Mouse (Mus musculus): Measurements from ENCODE around the gene Stac2.
A peak's percentile ranks its signal among the peaks of the same experiment; 100 is the strongest.

Gene Stac2

DNA sequence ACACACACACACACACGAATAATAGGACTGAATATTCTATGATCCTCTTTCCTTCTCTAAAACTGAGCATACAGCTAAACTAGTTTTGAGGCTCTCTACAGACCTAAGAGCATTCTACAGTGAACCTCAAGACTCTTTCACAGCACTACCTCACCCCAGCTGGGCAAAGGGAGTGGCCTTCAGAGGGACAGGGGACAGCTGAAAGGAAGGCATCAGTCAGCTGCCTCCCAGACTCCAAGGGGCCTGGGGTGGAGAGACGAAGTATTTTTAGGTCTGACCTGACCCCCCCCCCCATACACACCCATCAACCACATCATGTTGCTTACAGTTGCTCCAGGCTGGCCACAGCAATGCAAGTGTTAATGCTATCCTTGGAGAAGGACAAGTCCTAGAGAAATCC lies 32.1 kb downstream of the Stac2 start:
- no peak for DNase-seq (ENCODE audit: low spot score)

- DNase-seq (ENCODE audit: low spot score), result no peak
Measured at GRCm38 (mm10) chr11:98020710-98021109, 32.6 kb downstream of the Stac2 start.

DNA sequence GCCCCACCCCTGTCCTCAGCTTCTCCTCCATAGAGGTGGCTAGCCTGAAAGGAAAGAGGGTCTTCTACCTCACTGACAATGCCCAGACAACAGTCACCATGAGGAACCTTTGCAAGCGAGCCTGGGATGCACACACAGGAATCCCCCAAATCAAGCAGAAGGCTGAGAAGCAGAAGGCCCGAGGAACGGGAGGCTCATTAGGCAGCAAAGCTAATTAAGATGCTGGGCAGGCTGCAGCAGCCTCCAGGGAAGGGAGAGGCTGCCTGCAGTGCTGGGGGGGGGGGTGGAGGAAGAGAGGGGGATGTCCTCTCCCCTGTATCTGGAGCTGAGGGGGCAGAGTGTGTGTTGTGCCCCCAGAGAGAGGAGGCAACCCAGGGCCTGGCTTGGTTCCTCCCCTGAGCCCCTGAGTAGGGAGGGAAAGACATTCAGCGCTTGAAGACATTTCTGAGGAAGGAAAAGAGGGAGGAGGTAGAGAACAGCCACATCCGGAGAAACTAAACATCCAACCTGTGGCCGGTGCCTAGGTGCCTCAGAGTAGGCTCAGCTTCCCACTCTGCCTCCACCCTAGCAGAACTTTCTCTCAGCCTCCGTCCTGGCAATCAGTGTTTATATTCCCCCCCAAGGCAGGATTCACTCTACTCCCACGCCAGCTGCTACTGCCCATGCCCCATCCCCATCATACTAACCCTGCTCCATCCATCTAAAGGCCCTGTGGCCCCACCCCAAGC lies 33.2 kb downstream of the Stac2 start:
- DNase-seq (ENCODE audit: low spot score), result no peak

DNA sequence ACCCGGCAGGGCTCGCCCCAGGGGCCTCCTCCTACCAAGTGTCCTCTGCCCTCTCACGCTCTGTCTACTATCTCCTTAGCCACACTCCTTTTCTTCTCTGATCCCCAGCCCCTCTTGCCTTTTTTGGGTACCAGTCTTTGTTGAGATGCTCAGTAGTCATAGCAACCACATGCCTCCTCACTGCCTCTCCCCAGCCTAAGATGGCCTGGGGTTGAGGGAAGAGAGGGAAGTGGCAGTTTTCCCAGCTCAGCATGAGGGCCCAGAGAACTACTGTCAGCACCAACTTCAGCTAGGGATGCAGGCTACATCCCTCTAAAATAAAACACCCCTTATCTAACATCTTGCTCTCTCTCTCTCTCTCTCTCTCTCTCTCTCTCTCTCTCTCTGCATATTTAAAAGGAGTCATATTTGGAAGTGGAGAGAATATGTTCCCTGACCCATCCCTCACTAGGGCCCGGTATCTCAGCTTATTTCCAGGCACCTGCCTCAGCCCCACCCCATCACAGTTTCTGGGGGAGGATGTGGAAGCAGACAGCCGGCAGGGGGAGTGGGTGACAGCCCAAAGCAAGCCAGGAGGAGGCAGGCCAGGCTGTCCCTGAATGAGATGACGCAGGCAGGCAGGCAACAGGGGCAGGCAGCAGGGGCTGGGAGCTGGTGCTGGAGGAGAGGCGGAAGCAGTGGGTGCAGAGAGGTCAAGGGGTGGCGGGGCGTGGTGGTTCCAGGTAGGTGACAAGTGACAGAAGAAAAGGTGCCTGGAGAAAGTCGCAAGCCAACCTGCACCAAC lies 34.2 kb downstream of the Stac2 start:
- DNase-seq (ENCODE audit: low spot score), result peak; percentile 34

GRCm38 (mm10) chr11:98018222-98018621 lies 35.0 kb downstream of the Stac2 start:
- no peak for DNase-seq (ENCODE audit: low spot score)

DNA sequence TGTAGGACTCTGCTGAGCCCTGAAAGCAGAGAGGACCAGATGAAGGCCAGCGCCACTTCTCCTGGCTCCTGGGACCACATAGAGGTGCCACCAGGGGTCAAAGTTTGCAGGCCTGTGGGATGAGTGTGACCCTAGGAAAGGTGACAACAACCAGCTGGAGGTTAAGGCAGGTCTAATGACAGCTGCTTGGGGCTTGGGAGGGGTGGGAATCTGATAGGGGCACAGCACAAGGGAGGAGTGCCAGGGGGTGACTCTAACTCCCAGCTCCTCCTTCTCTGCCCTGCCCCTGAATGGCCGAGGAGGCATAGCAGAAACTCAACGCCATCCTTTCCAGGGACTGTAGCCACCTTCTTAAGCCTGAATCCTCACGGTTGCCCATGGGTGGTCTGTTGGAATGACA lies 36.4 kb downstream of the Stac2 start:
- DNase-seq (ENCODE audit: low spot score), result no peak

GRCm38 (mm10) chr11:98016177-98016576 lies 37.1 kb downstream of the Stac2 start:
- DNase-seq (ENCODE audit: low spot score), result no peak

- no peak for DNase-seq (ENCODE audit: low spot score)
Measured at GRCm38 (mm10) chr11:98012831-98013230, 40.4 kb downstream of the Stac2 start.

- no peak for DNase-seq (ENCODE audit: low spot score)
Measured at GRCm38 (mm10) chr11:98011716-98012115, 41.5 kb downstream of the Stac2 start.

DNA sequence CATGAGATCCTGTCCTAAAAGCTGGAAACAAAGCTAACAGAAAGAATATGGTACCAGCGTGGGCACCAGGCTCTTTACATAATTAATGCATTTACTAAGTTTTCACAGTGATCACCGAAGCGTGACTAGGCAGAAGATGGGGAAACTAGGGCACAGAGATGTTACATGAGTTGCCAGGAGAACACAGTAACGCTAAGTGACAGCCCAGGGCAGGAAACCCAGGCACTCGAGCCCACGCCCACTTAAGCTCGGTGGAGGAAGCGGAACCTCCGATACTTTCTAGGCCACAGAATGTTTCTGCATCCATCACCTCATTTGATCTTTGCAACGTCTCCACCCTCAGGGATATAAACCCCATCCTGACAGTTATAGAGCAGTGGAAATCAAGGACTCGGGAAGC lies 45.2 kb downstream of the Stac2 start:
- DNase-seq (ENCODE audit: low spot score), result no peak

DNA sequence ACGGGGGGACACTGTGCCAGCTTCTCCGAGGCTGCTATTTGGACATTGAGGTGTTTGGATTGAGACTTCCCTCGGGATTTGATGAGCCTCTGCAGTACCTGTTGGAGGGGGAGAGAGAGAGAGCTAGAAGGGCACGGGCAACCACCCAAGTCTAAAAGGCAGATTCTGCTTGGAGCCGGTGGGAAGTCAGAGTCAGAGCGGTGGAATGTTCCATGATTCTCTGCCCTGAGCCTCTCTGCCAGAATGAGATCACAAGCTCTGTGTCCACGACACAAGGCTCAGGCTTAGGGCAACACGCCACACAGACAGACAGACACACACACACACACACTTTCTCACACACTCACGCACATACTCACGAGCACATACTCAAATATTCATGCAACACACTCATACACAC lies 47.6 kb downstream of the Stac2 start:
- no peak for DNase-seq (ENCODE audit: low spot score)

GRCm38 (mm10) chr11:98005076-98005475 lies 48.2 kb downstream of the Stac2 start:
- DNase-seq (ENCODE audit: low spot score), result peak; percentile 75

DNA sequence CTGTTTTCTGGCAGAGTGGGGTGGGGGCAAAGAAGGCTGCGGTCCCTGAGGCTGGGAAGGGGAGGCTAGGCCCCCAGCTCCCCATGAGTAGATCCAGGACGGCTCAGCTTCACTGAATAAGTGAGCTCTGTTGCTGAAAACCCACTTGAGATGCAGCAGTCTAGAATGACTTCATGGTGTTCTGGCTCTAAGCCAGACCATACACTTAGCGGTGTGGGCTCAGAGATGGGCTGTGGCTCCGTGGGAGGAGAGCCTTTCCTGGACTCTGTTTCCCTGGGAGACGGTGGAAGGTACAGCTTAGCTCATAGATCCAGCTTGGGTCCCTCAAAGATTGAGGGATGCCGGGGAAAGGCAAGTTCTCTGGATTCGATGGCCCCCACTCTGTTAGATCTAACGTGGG lies 49.1 kb downstream of the Stac2 start:
- no peak for DNase-seq (ENCODE audit: low spot score)

DNA sequence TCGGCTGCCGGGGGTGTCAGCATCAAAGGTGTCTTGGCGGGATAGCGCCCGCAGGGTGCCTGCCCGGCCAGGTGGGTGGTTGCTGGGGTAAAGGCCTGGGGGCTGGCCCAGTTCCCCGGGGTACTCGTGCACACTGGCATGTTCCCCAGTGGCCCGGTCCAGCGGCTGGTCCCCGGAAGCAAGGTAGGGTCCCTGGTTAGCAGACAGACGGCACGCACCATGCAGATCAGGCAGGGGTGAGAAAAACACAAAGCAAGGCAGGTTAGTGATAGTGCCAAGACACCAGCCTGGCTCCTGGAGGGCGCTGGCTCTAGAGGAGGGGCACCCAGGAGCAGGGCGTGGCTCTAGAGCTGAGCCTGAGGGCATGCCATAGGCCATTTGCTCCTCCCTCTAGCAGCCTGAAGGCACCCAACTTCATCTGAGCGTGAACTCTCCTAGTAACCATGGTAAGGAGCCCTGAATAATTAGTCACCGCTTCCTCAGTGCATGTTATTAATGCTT lies 50.0 kb downstream of the Stac2 start:
- no peak for DNase-seq (ENCODE audit: low spot score)

DNA sequence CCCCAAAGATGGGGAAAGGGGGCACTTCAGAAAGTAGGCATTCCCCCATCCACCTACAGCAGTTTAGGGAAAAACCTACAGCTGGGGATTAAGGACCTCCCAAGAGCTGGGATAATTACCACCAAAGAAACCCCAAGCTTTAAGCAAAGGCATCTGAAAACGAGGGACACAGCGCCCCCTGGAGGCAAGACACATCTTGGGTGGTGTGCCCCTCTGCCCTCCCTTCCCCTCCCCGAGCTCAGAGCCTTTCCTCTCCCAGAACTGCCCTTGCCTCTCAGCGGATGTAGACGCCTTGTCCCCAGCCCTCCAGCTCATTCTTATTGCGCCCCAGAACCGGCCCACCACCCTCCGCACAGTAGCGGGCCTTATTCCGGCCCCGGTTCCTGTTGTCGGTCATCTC lies 50.6 kb downstream of the Stac2 start:
- no peak for DNase-seq (ENCODE audit: low spot score)

DNA sequence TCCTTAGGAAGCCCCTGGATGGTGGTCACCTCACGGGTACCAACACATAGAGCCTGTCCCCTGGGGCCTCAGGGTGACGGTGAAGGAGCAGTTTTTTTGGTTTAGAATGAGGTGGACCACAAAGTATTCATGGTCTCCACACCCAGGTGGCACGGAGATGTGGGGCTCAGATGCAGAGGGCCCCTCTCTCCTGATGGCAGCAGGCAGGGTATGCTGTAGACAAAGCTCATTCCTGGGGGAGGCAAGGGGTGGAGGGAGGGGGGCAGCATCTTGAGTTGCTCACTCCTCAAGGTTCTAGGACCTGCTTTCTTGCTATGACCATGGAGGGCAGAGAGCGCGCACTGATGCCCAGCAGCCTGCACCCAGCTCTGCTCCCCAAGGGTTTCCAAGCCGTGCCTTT lies 51.3 kb downstream of the Stac2 start:
- DNase-seq (ENCODE audit: low spot score), result no peak

GRCm38 (mm10) chr11:98001351-98001824 lies 51.9 kb downstream of the Stac2 start:
- DNase-seq (ENCODE audit: low spot score), result no peak

DNA sequence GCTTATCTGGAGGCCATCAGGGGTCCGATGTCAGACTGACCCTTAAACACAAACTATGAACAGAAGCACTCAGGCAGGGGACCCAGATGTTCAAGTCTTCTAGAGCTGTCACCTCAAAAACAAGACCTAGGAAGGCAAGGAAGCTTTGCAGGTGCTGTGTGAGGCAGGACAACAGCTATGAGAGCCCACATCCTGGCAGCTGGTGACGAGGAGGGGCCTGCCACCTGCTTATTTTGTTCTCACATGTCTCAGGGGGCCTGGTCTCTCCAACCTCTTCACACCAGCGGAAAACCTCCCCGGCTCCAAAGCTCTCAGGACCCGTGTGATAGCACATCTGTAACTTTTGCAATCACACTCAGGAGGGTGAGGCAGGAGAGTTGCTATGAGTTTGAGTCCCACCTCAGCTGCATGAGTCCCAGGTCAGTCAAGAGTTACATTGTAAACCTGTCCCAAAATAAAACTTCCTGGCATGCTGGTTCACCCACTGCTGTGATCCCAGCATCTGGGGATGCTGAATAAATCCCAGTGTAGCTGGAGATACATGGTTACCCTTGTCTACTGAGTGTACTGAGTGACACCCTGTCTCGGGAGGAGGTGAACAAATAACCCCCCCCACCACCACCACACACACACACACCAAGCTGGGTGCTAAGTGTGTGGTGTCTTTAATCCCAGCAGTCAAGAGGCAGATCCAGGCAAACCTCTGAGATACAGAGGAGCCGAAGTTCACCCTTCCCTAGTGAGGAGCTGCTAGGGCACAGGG lies 52.7 kb downstream of the Stac2 start:
- DNase-seq (ENCODE audit: low spot score), result no peak

GRCm38 (mm10) chr11:97999748-98000147 lies 53.5 kb downstream of the Stac2 start:
- DNase-seq (ENCODE audit: low spot score), result no peak

- DNase-seq (ENCODE audit: low spot score), result no peak
Measured at GRCm38 (mm10) chr11:97998898-97999608, 54.2 kb downstream of the Stac2 start.

DNA sequence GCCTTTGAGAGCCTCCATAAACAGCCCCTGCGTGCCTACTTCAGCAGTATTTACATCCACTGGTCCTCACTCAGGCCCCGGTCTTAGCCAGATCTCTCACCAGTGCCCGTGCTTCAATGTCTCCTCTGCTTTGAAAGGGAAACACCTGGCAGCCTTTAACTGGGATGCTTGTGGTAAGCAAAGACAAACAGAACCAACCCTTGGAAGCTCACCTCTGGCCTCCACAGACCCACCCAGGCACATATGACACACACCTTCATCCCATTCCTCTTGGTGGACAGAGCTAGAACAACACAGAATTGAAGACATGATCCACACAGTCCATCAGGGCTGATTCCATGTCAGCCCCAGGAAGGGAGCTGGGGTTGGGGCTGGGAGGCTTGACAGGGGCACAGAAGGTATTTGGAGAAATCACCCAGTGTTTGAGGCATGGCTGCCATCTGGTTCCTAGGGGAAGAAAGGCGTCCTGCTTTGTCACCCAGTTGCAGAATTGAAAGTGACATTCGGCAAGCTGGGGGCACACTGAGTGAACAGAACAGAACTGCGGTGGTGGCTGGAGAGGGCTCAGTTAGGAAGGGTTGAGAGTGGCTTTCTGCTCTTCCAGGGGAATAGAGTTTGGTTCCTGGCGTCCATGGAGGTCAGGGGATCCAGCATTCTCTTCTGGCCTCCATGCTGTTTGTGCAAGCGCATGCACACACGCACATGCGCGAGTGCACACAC lies 55.0 kb downstream of the Stac2 start:
- DNase-seq (ENCODE audit: low spot score), result no peak

All from yolk sac, embryonic 10.5 days (tissue).